15 mouse cellular contexts compared by ENCODE assay signal in genomic region chr9:57549186-57549585, GRCm38 (mm10). TPM values are rescaled to one million over a fixed set of nuclear protein-coding genes. Genes with fewer than 3 reads are reported as not detected.
DNase-seq lines count a peak whose midpoint lies in the region; ATAC-seq lines count a peak whose summit lies in the region.
"Had no signal": no experiment of that assay in that cellular context is flagged by ENCODE, and none has a peak within 500 bp of the region (broad histone marks: within the 10 kb centered on the region; RNA-seq: fewer than 3 reads in every experiment).

No protein-coding gene starts in this region.

- no peaks in the 10 kb centered on the region for H3K9me3 ChIP-seq in heart, embryonic 14.5 days (ENCODE audit: control insufficient read depth, low read length)
- H3K9me3 ChIP-seq in midbrain, embryonic 13.5 days: no peaks in the 10 kb centered on the region
- H3K9me3 ChIP-seq in midbrain, embryonic 15.5 days: no peaks in the 10 kb centered on the region
- no peaks in the 10 kb centered on the region for H3K9me3 ChIP-seq in intestine, embryonic 16.5 days (ENCODE audit: control insufficient read depth, low read length)
- H3K9me3 ChIP-seq: limb, embryonic 12.5 days; liver, embryonic 15.5 days; midbrain, embryonic 12.5 days; neural tube, embryonic 13.5 days had no signal

- no peak overlapping the region for H3K4me2 ChIP-seq in heart, embryonic 14.5 days (ENCODE audit: low read length)
- no peak overlapping the region for H3K4me2 ChIP-seq in midbrain, embryonic 13.5 days (replicated peaks)
- H3K4me2 ChIP-seq in midbrain, embryonic 15.5 days: no peak overlapping the region
- H3K4me2 ChIP-seq in intestine, embryonic 16.5 days (ENCODE audit: low read depth, low read length): no peak overlapping the region
- H3K4me2 ChIP-seq: limb, embryonic 12.5 days; liver, embryonic 15.5 days; midbrain, embryonic 12.5 days; neural tube, embryonic 13.5 days had no signal

- DNase-seq in cerebellum, adult 9-10 months: peak; percentile 63
- DNase-seq in cerebellum, adult 8-10 months: no peak
- no peak for DNase-seq in heart, postnatal 36 days
- no peak for DNase-seq in right cerebral cortex, adult 18-20 months
- DNase-seq: kidney, postnatal 36 days; layer of hippocampus, postnatal 36 days; lung, postnatal 14 days had no signal

- no peaks in the 10 kb centered on the region for H3K27me3 ChIP-seq in heart, embryonic 14.5 days (ENCODE audit: control insufficient read depth, insufficient read depth, low read length)
- H3K27me3 ChIP-seq in midbrain, embryonic 13.5 days: no peaks in the 10 kb centered on the region
- no peaks in the 10 kb centered on the region for H3K27me3 ChIP-seq in midbrain, embryonic 15.5 days (replicated peaks)
- H3K27me3 ChIP-seq in intestine, embryonic 16.5 days (replicated peaks; ENCODE audit: control insufficient read depth, insufficient read depth, low read length): no peaks in the 10 kb centered on the region
- H3K27me3 ChIP-seq: limb, embryonic 12.5 days; liver, embryonic 15.5 days; midbrain, embryonic 12.5 days; neural tube, embryonic 13.5 days had no signal

- peak overlapping the region; percentile 8; the same call in 1 of the 2 replicates for H3K9ac ChIP-seq in heart, embryonic 14.5 days (ENCODE audit: low read length)
- peak overlapping the region; percentile 5; the same call in 1 of the 2 replicates for H3K9ac ChIP-seq in midbrain, embryonic 13.5 days (replicated peaks)
- no peak overlapping the region for H3K9ac ChIP-seq in midbrain, embryonic 15.5 days
- H3K9ac ChIP-seq in intestine, embryonic 16.5 days (ENCODE audit: low read depth, low read length): no peak overlapping the region
- H3K9ac ChIP-seq: limb, embryonic 12.5 days; liver, embryonic 15.5 days; midbrain, embryonic 12.5 days; neural tube, embryonic 13.5 days had no signal

- H3K4me3 ChIP-seq in heart, embryonic 14.5 days (ENCODE audit: control insufficient read depth in 1 of 2, insufficient read depth in 1 of 2, low read depth in 1 of 2, low read length in 2 of 2): no peak overlapping the region
- no peak overlapping the region for H3K4me3 ChIP-seq in midbrain, embryonic 13.5 days (replicated peaks)
- H3K4me3 ChIP-seq in midbrain, embryonic 15.5 days: no peak overlapping the region
- no peak overlapping the region for H3K4me3 ChIP-seq in intestine, embryonic 16.5 days (ENCODE audit: low read length)
- H3K4me3 ChIP-seq: limb, embryonic 12.5 days; liver, embryonic 15.5 days; midbrain, embryonic 12.5 days; neural tube, embryonic 13.5 days had no signal

- H3K4me1 ChIP-seq in heart, embryonic 14.5 days (ENCODE audit: control insufficient read depth in 2 of 2, insufficient read depth in 2 of 2, low read length in 2 of 2): peaks cover 17 to 36% of the 10 kb centered on the region in 2 experiments
- H3K4me1 ChIP-seq in midbrain, embryonic 13.5 days (replicated peaks): peaks cover 22% of the 10 kb centered on the region
- H3K4me1 ChIP-seq in midbrain, embryonic 15.5 days: peaks cover 11% of the 10 kb centered on the region
- H3K4me1 ChIP-seq in intestine, embryonic 16.5 days (ENCODE audit: control insufficient read depth, insufficient read depth, low read length): peaks cover 35% of the 10 kb centered on the region

- H3K27ac ChIP-seq in heart, embryonic 14.5 days (replicated peaks in 1 of 2; ENCODE audit: control insufficient read depth in 1 of 2, insufficient read depth in 1 of 2, low read depth in 2 of 2, low read length in 2 of 2): peak overlapping the region in 1 of 2 experiments; percentile 89; a peak in 1 of 4 replicates
- no peak overlapping the region for H3K27ac ChIP-seq in midbrain, embryonic 13.5 days
- no peak overlapping the region for H3K27ac ChIP-seq in midbrain, embryonic 15.5 days
- peak overlapping the region; percentile 91 for H3K27ac ChIP-seq in intestine, embryonic 16.5 days (ENCODE audit: low read length)
- H3K27ac ChIP-seq: limb, embryonic 12.5 days; liver, embryonic 15.5 days; midbrain, embryonic 12.5 days; neural tube, embryonic 13.5 days had no signal

- 82% methylated on average over 4 of the region's 4 CpGs for WGBS in heart, embryonic 14.5 days
- WGBS in midbrain, embryonic 13.5 days: 95% methylated on average over 4 of the region's 4 CpGs
- WGBS in midbrain, embryonic 15.5 days: 91% methylated on average over 4 of the region's 4 CpGs
- 96% methylated on average over 4 of the region's 4 CpGs for WGBS in intestine, embryonic 16.5 days

- H3K36me3 ChIP-seq in heart, embryonic 14.5 days (ENCODE audit: control insufficient read depth, insufficient read depth, low read length): peaks cover 58% of the 10 kb centered on the region
- peaks cover 66% of the 10 kb centered on the region for H3K36me3 ChIP-seq in midbrain, embryonic 13.5 days
- peaks cover 13% of the 10 kb centered on the region for H3K36me3 ChIP-seq in midbrain, embryonic 15.5 days (replicated peaks)
- peaks cover 11% of the 10 kb centered on the region; the same call in 1 of the 2 replicates for H3K36me3 ChIP-seq in intestine, embryonic 16.5 days (ENCODE audit: control insufficient read depth, insufficient read depth, low read length)

- ATAC-seq in heart, embryonic 14.5 days (ENCODE audit: insufficient number of reproducible peaks, insufficient read depth, low FRiP score, low read depth): no peak
- ATAC-seq in midbrain, embryonic 13.5 days: no peak
- ATAC-seq in midbrain, embryonic 15.5 days (replicated peaks): no peak
- no peak for ATAC-seq in intestine, embryonic 16.5 days

- intact Hi-C loops in heart, postnatal 36 days (cut with DNase I): no loop called here

RNA-seq across cellular contexts. Expression of gene Mpi, which starts 3.4 kb away (rescaled TPM):
- 69.2 and 74.3 TPM in 2 replicates for polyA plus RNA-seq in heart, embryonic 14.5 days (2014; fragmentation: Nextera tagmentation; extraction: Ambion mirVana)
- 100 to 1,000 TPM; 129 to 161 TPM for total RNA-seq in heart, postnatal 36 days (2021)
- polyA plus RNA-seq in midbrain, embryonic 13.5 days (2015; fragmentation: Nextera tagmentation; extraction: Ambion mirVana): 72.2 and 79.2 TPM in 2 replicates
- polyA plus RNA-seq in midbrain, embryonic 15.5 days (2015; fragmentation: Nextera tagmentation; extraction: Ambion mirVana): 81.2 and 82.9 TPM in 2 replicates
- polyA plus RNA-seq in intestine, embryonic 16.5 days (2015; fragmentation: Nextera tagmentation; extraction: Ambion mirVana): 58.4 and 59.4 TPM in 2 replicates

RNA-seq across cellular contexts. Expression of gene Scamp2, which starts 11.6 kb away (rescaled TPM):
- polyA plus RNA-seq in heart, embryonic 14.5 days (2014; fragmentation: Nextera tagmentation; extraction: Ambion mirVana): 56.5 and 58.7 TPM in 2 replicates
- total RNA-seq in heart, postnatal 36 days (2021): 10 to 100 TPM; 25.8 to 29.4 TPM
- polyA plus RNA-seq in midbrain, embryonic 13.5 days (2015; fragmentation: Nextera tagmentation; extraction: Ambion mirVana): 54.2 and 57.5 TPM in 2 replicates
- polyA plus RNA-seq in midbrain, embryonic 15.5 days (2015; fragmentation: Nextera tagmentation; extraction: Ambion mirVana): 49.6 and 50.6 TPM in 2 replicates
- 95.7 and 97.2 TPM in 2 replicates for polyA plus RNA-seq in intestine, embryonic 16.5 days (2015; fragmentation: Nextera tagmentation; extraction: Ambion mirVana)

RNA-seq across cellular contexts. Expression of gene Fam219b, which starts 11.9 kb away (rescaled TPM):
- polyA plus RNA-seq in heart, embryonic 14.5 days (2014; fragmentation: Nextera tagmentation; extraction: Ambion mirVana): 11.1 and 13.3 TPM in 2 replicates
- 1 to 10 TPM; 7.2 to 8.3 TPM for total RNA-seq in heart, postnatal 36 days (2021)
- polyA plus RNA-seq in midbrain, embryonic 13.5 days (2015; fragmentation: Nextera tagmentation; extraction: Ambion mirVana): 23.2 and 24.2 TPM in 2 replicates
- 27.7 and 28.2 TPM in 2 replicates for polyA plus RNA-seq in midbrain, embryonic 15.5 days (2015; fragmentation: Nextera tagmentation; extraction: Ambion mirVana)
- polyA plus RNA-seq in intestine, embryonic 16.5 days (2015; fragmentation: Nextera tagmentation; extraction: Ambion mirVana): 13.6 and 13.7 TPM in 2 replicates

RNA-seq across cellular contexts. Expression of gene Cox5a, which starts 28.1 kb away (rescaled TPM):
- 1,689 and 1,756 TPM in 2 replicates for polyA plus RNA-seq in heart, embryonic 14.5 days (2014; fragmentation: Nextera tagmentation; extraction: Ambion mirVana)
- 1,000 to 10,000 TPM; 2,624 to 2,673 TPM for total RNA-seq in heart, postnatal 36 days (2021)
- polyA plus RNA-seq in midbrain, embryonic 13.5 days (2015; fragmentation: Nextera tagmentation; extraction: Ambion mirVana): 809 and 819 TPM in 2 replicates
- 715 and 767 TPM in 2 replicates for polyA plus RNA-seq in midbrain, embryonic 15.5 days (2015; fragmentation: Nextera tagmentation; extraction: Ambion mirVana)
- 980 and 987 TPM in 2 replicates for polyA plus RNA-seq in intestine, embryonic 16.5 days (2015; fragmentation: Nextera tagmentation; extraction: Ambion mirVana)

RNA-seq across cellular contexts. Expression of gene Ulk3, which starts 40.1 kb away (rescaled TPM):
- polyA plus RNA-seq in heart, embryonic 14.5 days (2014; fragmentation: Nextera tagmentation; extraction: Ambion mirVana): 10.9 and 15.0 TPM in 2 replicates
- 1 to 10 TPM; 7.1 to 8.2 TPM for total RNA-seq in heart, postnatal 36 days (2021)
- 23.5 and 25.1 TPM in 2 replicates for polyA plus RNA-seq in midbrain, embryonic 13.5 days (2015; fragmentation: Nextera tagmentation; extraction: Ambion mirVana)
- 35.4 and 39.0 TPM in 2 replicates for polyA plus RNA-seq in midbrain, embryonic 15.5 days (2015; fragmentation: Nextera tagmentation; extraction: Ambion mirVana)
- polyA plus RNA-seq in intestine, embryonic 16.5 days (2015; fragmentation: Nextera tagmentation; extraction: Ambion mirVana): 18.0 and 19.0 TPM in 2 replicates

Comparison
In these comparisons a context has a peak if more than half of its experiments do, and no peak if none do; other contexts are left out.
1. H3K9ac ChIP-seq: peak in heart, embryonic 14.5 days (single experiment) and midbrain, embryonic 13.5 days (single experiment); none in midbrain, embryonic 15.5 days (single experiment) and intestine, embryonic 16.5 days (single experiment).